Mouse (Mus musculus): ENCODE measurements around the gene Ola1.
A peak's percentile ranks its signal among the peaks of the same experiment; 100 is the strongest.

DNA sequence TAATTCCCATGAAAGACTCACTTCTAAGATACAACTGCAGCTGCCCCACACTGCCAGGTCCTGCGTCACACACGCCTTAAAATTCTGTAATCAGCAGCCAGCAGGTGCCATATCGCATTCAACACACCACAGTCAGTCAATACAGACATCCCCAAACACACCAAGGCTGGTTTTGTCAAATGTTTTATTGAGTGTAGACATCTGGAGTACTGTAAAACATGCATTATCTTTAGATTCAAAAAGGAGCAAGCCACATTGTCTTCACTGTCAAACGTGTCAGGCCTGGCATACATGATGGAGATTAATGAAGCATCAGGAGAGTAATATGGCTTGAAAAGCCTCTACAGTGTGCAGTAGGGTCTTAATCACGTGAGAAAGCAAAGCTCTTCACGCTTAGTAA, 125.7 kb downstream of the Ola1 start:
- TF ChIP-seq CTCF (IDR thresholded peaks at IDR 0.05; ENCODE audit: low read depth), result no peak
- TF ChIP-seq EP300 (IDR thresholded peaks at IDR 0.05; ENCODE audit: low read depth), result peak; percentile 100

Data from liver, postnatal 0 days (tissue).